Mouse (Mus musculus) ES-Bruce4 (cell line): ENCODE results near the gene BC053393.

Experiments
- CTCF ChIP-seq: IDR thresholded peaks from one replicate; pipeline ENCODE4 v1.8.1; 2011; ENCODE audit warnings: low read depth, low read length
- EP300 ChIP-seq: IDR thresholded peaks from 2 replicates; pipeline ENCODE4 v1.6.1; 2011; ENCODE audit warnings: low read depth, low read length; ENCODE audit not compliant: insufficient read depth

GRCm38 (mm10) chr11:46561096-46561495 lies 10.2 kb upstream of the BC053393 start:
- TF ChIP-seq EP300 = no peak
- TF ChIP-seq CTCF = no peak
